Mouse (Mus musculus) olfactory bulb, adult 2 months (tissue): Measurements from ENCODE around the gene Nos1ap.
A peak's percentile ranks its signal among the peaks of the same experiment; 100 is the strongest.

Experiments
- CTCF ChIP-seq: fragments of 200-500 bp; IDR thresholded peaks from 2 replicates; pipeline ENCODE4 v1.5.1; 2012; ENCODE audit warnings: low read depth, mild to moderate bottlenecking, low read length, moderate library complexity; ENCODE audit not compliant: insufficient read depth
- POLR2A ChIP-seq: fragments of 200-500 bp; IDR thresholded peaks from 2 replicates; pipeline ENCODE4 v1.6.1; 2012; ENCODE audit warnings: mild to moderate bottlenecking, low read depth, low read length, moderate library complexity; ENCODE audit not compliant: insufficient read depth

DNA sequence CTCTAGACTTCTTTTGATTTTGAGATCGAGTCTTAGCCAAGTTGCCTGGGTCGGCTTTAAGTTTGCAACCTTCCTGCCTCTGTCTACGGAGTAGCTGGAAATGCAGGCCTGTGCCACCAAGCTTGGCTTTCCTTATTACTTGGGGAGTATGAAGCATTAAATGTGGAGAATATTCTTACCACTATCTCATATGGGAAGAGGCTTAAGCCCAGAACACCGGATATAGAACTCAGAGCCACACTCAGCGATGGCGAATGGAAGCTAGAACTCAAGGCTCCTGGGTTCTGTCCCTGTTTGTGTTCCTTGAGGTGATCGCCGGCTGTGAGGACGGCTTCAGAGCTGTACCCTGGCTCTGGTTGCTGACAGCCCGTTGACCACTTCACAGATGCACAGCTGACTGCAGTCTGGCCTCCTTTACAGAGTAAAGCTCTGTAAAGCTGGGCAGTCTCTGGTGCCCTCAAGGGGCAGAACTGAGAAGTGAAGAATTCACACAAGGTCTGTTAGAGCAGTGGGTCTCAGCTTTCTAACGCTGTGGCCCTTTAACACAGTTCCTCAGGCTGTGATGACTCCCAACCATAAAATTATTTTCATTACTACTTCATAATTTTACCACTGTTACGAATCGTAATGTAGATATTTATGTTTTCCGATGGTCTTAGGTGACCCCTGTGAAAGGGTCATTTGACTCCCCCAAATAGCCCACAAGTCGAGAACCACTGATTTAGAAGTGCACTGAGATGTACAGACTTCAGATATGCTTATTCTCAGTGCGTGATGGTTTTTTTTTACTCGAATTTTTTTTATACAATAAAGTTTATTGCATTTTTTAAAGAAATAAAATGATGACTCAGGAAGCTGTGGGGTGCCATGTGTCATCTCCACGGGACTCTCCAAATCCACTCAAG is 23.6 kb upstream of the Nos1ap start:
- TF ChIP-seq CTCF (peak; percentile 51; the same call in 1 of the 2 replicates), POLR2A (no peak)
